Mouse (Mus musculus) bone marrow, adult 2 months (tissue): ENCODE measurements around the gene Noxa1.

Experiments
- CTCF ChIP-seq: fragments of 200-500 bp; IDR thresholded peaks from 2 replicates; pipeline ENCODE4 v1.5.1; 2011; ENCODE audit warnings: low read length, control low read depth; ENCODE audit not compliant: control insufficient read depth, insufficient read depth
- POLR2A ChIP-seq: fragments of 200-500 bp; IDR thresholded peaks from 2 replicates; pipeline ENCODE4 v1.6.1; 2011; ENCODE audit warnings: low read depth, mild to moderate bottlenecking, control low read depth, low read length, borderline replicate concordance; ENCODE audit not compliant: control insufficient read depth

DNA sequence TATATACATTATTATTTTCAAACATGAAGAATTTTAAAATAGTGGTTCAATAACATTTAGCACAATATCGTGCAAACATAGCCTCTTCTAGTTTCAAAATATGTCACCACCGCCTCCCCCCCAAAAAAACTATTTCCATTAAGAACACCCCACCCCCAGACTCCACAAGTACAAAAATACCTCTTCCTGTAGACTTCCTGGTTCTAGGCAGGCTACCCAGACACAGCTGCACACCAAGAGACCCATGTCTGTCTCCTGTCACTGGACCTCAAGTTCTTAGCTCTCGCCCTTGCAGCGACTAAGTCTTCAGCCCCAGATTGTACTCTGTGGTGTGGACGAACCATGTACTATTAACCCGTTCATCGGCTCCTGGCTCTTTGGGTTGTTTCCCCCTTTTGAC, 26.0 kb upstream of the Noxa1 start:
- no peak for TF ChIP-seq CTCF
- TF ChIP-seq POLR2A: no peak
